8 mouse cellular contexts compared by ENCODE assay signal in genomic region chr19:41847091-41847581, GRCm38 (mm10). TPM values are rescaled to one million over a fixed set of nuclear protein-coding genes. Genes with fewer than 3 reads are reported as not detected.
DNase-seq lines count a peak whose midpoint lies in the region; ATAC-seq and TF ChIP-seq lines count a peak whose summit lies in the region.

No protein-coding gene starts in this region.

- CTCF ChIA-PET in Patski (lab: Charles Lee), result interaction anchor here (1.0 kb wide), 1 partner anchor 179 kb away, joined by 3 read pairs; no protein-coding TSS in a partner anchor

- peak overlapping the region; percentile 89 for H3K4me3 ChIP-seq in hindbrain, embryonic 12.5 days
- peak overlapping the region; percentile 32 for H3K4me3 ChIP-seq in macrophage (ENCODE audit: inconsistent target)

- WGBS in hindbrain, embryonic 12.5 days, result under 1% methylated on average over 63 of the region's 64 CpGs
- under 1% methylated on average over 49 of the region's 64 CpGs for WGBS in macrophage (ENCODE audit: missing documents)

- POLR2A ChIA-PET in Patski (lab: Charles Lee), result interaction anchor here (2.4 kb wide), 1 partner anchor 17 kb away, joined by 9 read pairs; no protein-coding TSS in a partner anchor

- no peaks in the 10 kb centered on the region for H3K36me3 ChIP-seq in hindbrain, embryonic 12.5 days
- H3K36me3 ChIP-seq in macrophage (ENCODE audit: inconsistent target), result no peaks in the 10 kb centered on the region

- peak overlapping the region; percentile 92 for H3K27ac ChIP-seq in hindbrain, embryonic 12.5 days
- H3K27ac ChIP-seq in macrophage, result no peak overlapping the region

- in situ Hi-C loops in Patski (cut with MboI; ENCODE audit: low pct_unique_long_range_greater_than_20kb), result no loop called here

- H3K4me1 ChIP-seq in hindbrain, embryonic 12.5 days, result peaks cover 36% of the 10 kb centered on the region

- intact Hi-C loops in left cerebral cortex, postnatal 14 days (cut with DNase I), result loop anchor here (2.0 to 5.0 kb wide), 2 partner anchors 16 to 45 kb away; partner anchors contain the start of gene Arhgap19

- H3K9me3 ChIP-seq in hindbrain, embryonic 12.5 days (replicated peaks), result no peaks in the 10 kb centered on the region

- ATAC-seq in Patski, result peak; percentile 20
- peak; percentile 44 for ATAC-seq in frontal cortex, adult (ENCODE audit: low TSS enrichment)
- ATAC-seq in hindbrain, embryonic 12.5 days (ENCODE audit: low FRiP score), result 0 out of 2 replicates have a peak, but pooled peaks have one; percentile 1
- no peak for ATAC-seq in granulocyte monocyte progenitor cell, adult 5-6 weeks (replicated peaks; ENCODE audit: poor library complexity, severe bottlenecking)

- TF ChIP-seq CTCF in Patski (IDR thresholded peaks at IDR 0.05), result no peak

- no peaks in the 10 kb centered on the region for H3K79me2 ChIP-seq in macrophage (ENCODE audit: inconsistent target)

- H3K4me2 ChIP-seq in hindbrain, embryonic 12.5 days (replicated peaks), result peak overlapping the region; percentile 98

- peak overlapping the region; percentile 87 for H3K9ac ChIP-seq in hindbrain, embryonic 12.5 days

- DNase-seq in Patski (ENCODE audit: low read depth, low spot score), result no peak
- DNase-seq in cerebellum, adult 11-12 months, result peak; percentile 55
- DNase-seq in left cerebral cortex, postnatal 14 days (ENCODE audit: low spot score in 2 of 2), result peak; percentile 30 to 37
- DNase-seq in spleen, adult 12 weeks (ENCODE audit: low spot score), result peak; percentile 45

- H3K27me3 ChIP-seq in Patski, result no peaks in the 10 kb centered on the region
- no peaks in the 10 kb centered on the region for H3K27me3 ChIP-seq in hindbrain, embryonic 12.5 days

RNA-seq across cellular contexts. Expression of gene Frat2, which starts 0.8 kb away (rescaled TPM):
- polyA plus RNA-seq in Patski (2021) (17.1 TPM), macrophage (2018) (0.41 to 4.5 TPM (median 3.0 TPM) in 3 replicates)
- polyA plus RNA-seq in hindbrain, embryonic 12.5 days (2016; fragmentation: Nextera tagmentation; extraction: Ambion mirVana), result 14.5 and 15.3 TPM in 2 replicates
- total RNA-seq in left cerebral cortex, postnatal 14 days (2021), result 10 to 100 TPM; 10.5 to 10.6 TPM
- 1 to 10 TPM in 8 of 26 experiments, under 1 TPM in 7, not detected in 11; 0.36 to 6.6 (median 1.0) TPM for total RNA-seq in macrophage (2018; cell fraction: chromatin; rRNA removed)
- total RNA-seq in macrophage (2018; cell fraction: cytosol; rRNA removed), result 1 to 10 TPM in 13 of 26 experiments, under 1 TPM in 13; 0.03 to 6.3 (median 1.1) TPM
- total RNA-seq in macrophage (2018; cell fraction: nucleus; rRNA removed), result 1 to 10 TPM in 13 of 26 experiments, under 1 TPM in 6, not detected in 7; 0.25 to 4.3 (median 1.3) TPM
- total RNA-seq in granulocyte monocyte progenitor cell, adult 5-6 weeks (2014; fragmentation: Nextera tagmentation), result 18.9 and 20.6 TPM in 2 replicates
- 25.7 and 33.4 TPM in 2 replicates for total RNA-seq in granulocyte monocyte progenitor cell, adult 5-6 weeks (2017)

RNA-seq across cellular contexts. Expression of gene Frat1, which starts 17.4 kb away (rescaled TPM):
- 3.9 TPM for polyA plus RNA-seq in Patski (2021)
- polyA plus RNA-seq in hindbrain, embryonic 12.5 days (2016; fragmentation: Nextera tagmentation; extraction: Ambion mirVana), result 16.8 and 19.4 TPM in 2 replicates
- 10 to 100 TPM; 11.2 to 14.7 TPM for total RNA-seq in left cerebral cortex, postnatal 14 days (2021)
- total RNA-seq in macrophage (2018; cell fraction: chromatin; rRNA removed), result 1 to 10 TPM in 5 of 26 experiments, under 1 TPM in 9, not detected in 12; 0.31 to 6.3 (median 0.81) TPM
- 1 to 10 TPM in 12 of 26 experiments, under 1 TPM in 14; 0.10 to 5.8 (median 0.95) TPM for total RNA-seq in macrophage (2018; cell fraction: cytosol; rRNA removed)
- total RNA-seq in macrophage (2018; cell fraction: nucleus; rRNA removed), result 1 to 10 TPM in 7 of 26 experiments, under 1 TPM in 12, not detected in 7; 0.28 to 7.8 (median 0.94) TPM
- polyA plus RNA-seq in macrophage (2018), result 0.36 to 3.2 TPM (median 1.3 TPM) in 3 replicates
- 2.6 and 5.6 TPM in 2 replicates for total RNA-seq in granulocyte monocyte progenitor cell, adult 5-6 weeks (2014; fragmentation: Nextera tagmentation)
- total RNA-seq in granulocyte monocyte progenitor cell, adult 5-6 weeks (2017), result 10.0 and 11.2 TPM in 2 replicates

RNA-seq across cellular contexts. Expression of gene Arhgap19, which starts 45.3 kb away (rescaled TPM):
- polyA plus RNA-seq in Patski (2021) (13.6 TPM), macrophage (2018) (95.1 to 159 TPM (median 112 TPM) in 3 replicates)
- 22.4 and 23.2 TPM in 2 replicates for polyA plus RNA-seq in hindbrain, embryonic 12.5 days (2016; fragmentation: Nextera tagmentation; extraction: Ambion mirVana)
- total RNA-seq in left cerebral cortex, postnatal 14 days (2021), result 1 to 10 TPM; 3.0 TPM
- 100 to 1,000 TPM in 17 of 26 experiments, 10 to 100 TPM in 8, 1 to 10 TPM in 1; 7.7 to 676 (median 183) TPM for total RNA-seq in macrophage (2018; cell fraction: chromatin; rRNA removed)
- total RNA-seq in macrophage (2018; cell fraction: cytosol; rRNA removed), result 100 to 1,000 TPM in 12 of 26 experiments, 10 to 100 TPM in 14; 20.1 to 192 (median 78.1) TPM
- 100 to 1,000 TPM in 19 of 26 experiments, 10 to 100 TPM in 7; 28.2 to 692 (median 204) TPM for total RNA-seq in macrophage (2018; cell fraction: nucleus; rRNA removed)
- 19.8 and 25.9 TPM in 2 replicates for total RNA-seq in granulocyte monocyte progenitor cell, adult 5-6 weeks (2014; fragmentation: Nextera tagmentation)
- total RNA-seq in granulocyte monocyte progenitor cell, adult 5-6 weeks (2017), result 43.2 and 55.3 TPM in 2 replicates

RNA-seq across cellular contexts. Expression of gene Rrp12, which starts 48.8 kb away (rescaled TPM):
- polyA plus RNA-seq in Patski (2021), result 17.9 TPM
- 18.3 and 20.9 TPM in 2 replicates for polyA plus RNA-seq in hindbrain, embryonic 12.5 days (2016; fragmentation: Nextera tagmentation; extraction: Ambion mirVana)
- total RNA-seq in left cerebral cortex, postnatal 14 days (2021), result 10 to 100 TPM; 39.2 to 42.1 TPM
- total RNA-seq in macrophage (2018; cell fraction: chromatin; rRNA removed), result 10 to 100 TPM in 7 of 26 experiments, 1 to 10 TPM in 19; 2.3 to 18.2 (median 8.3) TPM
- total RNA-seq in macrophage (2018; cell fraction: cytosol; rRNA removed), result 1 to 10 TPM; 3.5 to 6.7 (median 5.1) TPM
- 10 to 100 TPM in 2 of 26 experiments, 1 to 10 TPM in 24; 2.5 to 18.5 (median 5.6) TPM for total RNA-seq in macrophage (2018; cell fraction: nucleus; rRNA removed)
- 3.8 to 15.5 TPM (median 6.8 TPM) in 3 replicates for polyA plus RNA-seq in macrophage (2018)
- total RNA-seq in granulocyte monocyte progenitor cell, adult 5-6 weeks (2014; fragmentation: Nextera tagmentation), result 14.8 and 22.3 TPM in 2 replicates
- total RNA-seq in granulocyte monocyte progenitor cell, adult 5-6 weeks (2017), result 18.1 and 20.1 TPM in 2 replicates
